Comparison of ENCODE assay signal across 12 mouse cellular contexts in the genomic region with DNA sequence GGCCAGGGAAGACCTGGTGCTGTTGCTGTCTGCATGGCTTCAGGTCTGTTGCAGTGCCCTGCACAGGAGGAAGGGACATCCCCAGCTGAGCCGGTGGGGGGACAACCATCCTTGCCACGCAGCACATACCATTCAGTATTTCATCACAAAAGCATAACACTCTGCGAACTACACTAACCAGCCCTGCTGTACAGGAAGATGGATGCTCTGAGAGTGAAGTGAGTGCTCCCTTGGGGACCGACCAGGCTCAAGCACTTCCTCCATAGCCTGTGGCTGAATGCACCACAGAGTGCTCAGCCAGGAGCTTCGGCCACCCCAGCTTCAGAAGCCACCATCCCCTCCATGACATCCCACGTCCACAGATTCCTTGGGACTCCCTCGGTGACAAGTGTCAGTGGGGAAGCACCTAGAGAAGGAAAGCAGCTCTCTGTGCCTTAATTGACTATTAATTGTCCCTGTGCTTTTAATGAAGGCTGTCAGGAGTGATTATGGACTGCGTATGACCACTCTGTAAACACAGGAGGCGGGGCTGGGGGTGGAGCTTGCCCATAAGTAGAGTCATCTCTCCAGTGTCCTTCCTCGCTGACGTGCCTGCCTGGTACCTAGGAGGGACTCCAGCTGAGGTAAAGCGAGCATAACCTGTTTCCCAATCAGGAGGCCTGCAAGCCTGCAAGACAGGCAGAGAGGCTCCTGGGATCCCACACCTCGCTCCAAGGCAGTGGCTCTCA.
A peak's percentile ranks its signal among the peaks of the same experiment; 100 is the strongest.
DNase-seq lines count a peak whose midpoint lies in the region; ATAC-seq and TF ChIP-seq lines count a peak whose summit lies in the region.
"Had no signal": no experiment of that assay in that cellular context is flagged by ENCODE, and none has a peak within 500 bp of the region (broad histone marks: within the 10 kb centered on the region; RNA-seq: fewer than 3 reads in every experiment).

No protein-coding gene starts in this region.

- no peaks in the 10 kb centered on the region for H3K36me3 ChIP-seq in heart, embryonic 13.5 days
- H3K36me3 ChIP-seq in neural tube, embryonic 15.5 days, result no peaks in the 10 kb centered on the region
- H3K36me3 ChIP-seq: forebrain, embryonic 15.5 days; midbrain, embryonic 12.5 days; stomach, embryonic 15.5 days had no signal

- H3K4me1 ChIP-seq in heart, embryonic 13.5 days, result 0 out of 2 replicates have a peak, but pooled peaks cover 3% of the 10 kb centered on the region
- peaks cover 14% of the 10 kb centered on the region for H3K4me1 ChIP-seq in neural tube, embryonic 15.5 days
- H3K4me1 ChIP-seq: forebrain, embryonic 15.5 days; stomach, embryonic 15.5 days had no signal

- no peak for ATAC-seq in heart, embryonic 13.5 days (ENCODE audit: extremely low read depth, insufficient number of reproducible peaks, low FRiP score, low TSS enrichment)
- ATAC-seq in neural tube, embryonic 15.5 days (ENCODE audit: low FRiP score), result peak; percentile 45; the same call in 1 of the 2 replicates
- ATAC-seq: forebrain, embryonic 15.5 days had no signal

- no peak for DNase-seq in heart, adult 8-10 months (ENCODE audit: low spot score)
- peak; percentile 14 for DNase-seq in lung, postnatal 10 days
- DNase-seq in lung, postnatal 25 days (ENCODE audit: low spot score), result no peak
- peak; percentile 27 for DNase-seq in embryo, embryonic 11.5 days (ENCODE audit: low read depth, low spot score)
- no peak for DNase-seq in gastrocnemius, adult 2 months
- DNase-seq in layer of hippocampus, adult 8-10 months (ENCODE audit: low spot score in 2 of 2), result no peak

- H3K4me3 ChIP-seq in heart, embryonic 13.5 days, result no peak overlapping the region
- no peak overlapping the region for H3K4me3 ChIP-seq in neural tube, embryonic 15.5 days (replicated peaks)
- H3K4me3 ChIP-seq in gastrocnemius, adult 2 months, result no peak overlapping the region
- H3K4me3 ChIP-seq: forebrain, embryonic 15.5 days; midbrain, embryonic 12.5 days; stomach, embryonic 15.5 days had no signal

- WGBS in heart, embryonic 13.5 days, result 24% methylated on average over 13 of the region's 13 CpGs
- 14% methylated on average over 13 of the region's 13 CpGs for WGBS in neural tube, embryonic 15.5 days

- no peak overlapping the region for H3K27ac ChIP-seq in heart, embryonic 13.5 days (replicated peaks)
- no peak overlapping the region for H3K27ac ChIP-seq in neural tube, embryonic 15.5 days (replicated peaks)
- no peak overlapping the region for H3K27ac ChIP-seq in gastrocnemius, adult 2 months
- H3K27ac ChIP-seq: forebrain, embryonic 15.5 days; midbrain, embryonic 12.5 days; stomach, embryonic 15.5 days had no signal

- peaks cover 21% of the 10 kb centered on the region; the same call in 1 of the 2 replicates for H3K27me3 ChIP-seq in heart, embryonic 13.5 days (replicated peaks)
- H3K27me3 ChIP-seq in neural tube, embryonic 15.5 days (replicated peaks), result 0 out of 2 replicates have a peak, but pooled peaks cover 6% of the 10 kb centered on the region
- H3K27me3 ChIP-seq: forebrain, embryonic 15.5 days; midbrain, embryonic 12.5 days; stomach, embryonic 15.5 days had no signal

- no peak overlapping the region for H3K9ac ChIP-seq in heart, embryonic 13.5 days
- no peak overlapping the region for H3K9ac ChIP-seq in neural tube, embryonic 15.5 days (replicated peaks)
- H3K9ac ChIP-seq: forebrain, embryonic 15.5 days; midbrain, embryonic 12.5 days; stomach, embryonic 15.5 days had no signal

- no peaks in the 10 kb centered on the region for H3K9me3 ChIP-seq in heart, embryonic 13.5 days
- H3K9me3 ChIP-seq in neural tube, embryonic 15.5 days (replicated peaks), result no peaks in the 10 kb centered on the region
- H3K9me3 ChIP-seq: forebrain, embryonic 15.5 days; midbrain, embryonic 12.5 days; stomach, embryonic 15.5 days had no signal

- 0 out of 2 replicates have a peak overlapping the region, but pooled peaks have one; percentile 11 for H3K4me2 ChIP-seq in heart, embryonic 13.5 days
- H3K4me2 ChIP-seq in neural tube, embryonic 15.5 days, result no peak overlapping the region
- H3K4me2 ChIP-seq: forebrain, embryonic 15.5 days; liver, embryonic 11.5 days; midbrain, embryonic 12.5 days; stomach, embryonic 15.5 days had no signal

- TF ChIP-seq CTCF in gastrocnemius, adult 2 months (IDR thresholded peaks at IDR 0.05), result no peak

- intact Hi-C loops in gastrocnemius, adult 2 months (cut with DNase I), result no loop called here

Comparison
In these comparisons a context has a peak if more than half of its experiments do, and no peak if none do; other contexts are left out.
1. DNase-seq: peak in lung, postnatal 10 days (single experiment) and embryo, embryonic 11.5 days (single experiment); none in heart, adult 8-10 months (single experiment), lung, postnatal 25 days (single experiment), gastrocnemius, adult 2 months (single experiment) and layer of hippocampus, adult 8-10 months (0 of 2).